Mouse (Mus musculus): ENCODE results near the gene Cracr2b. TPM values are rescaled to one million over a fixed set of nuclear protein-coding genes. Genes with fewer than 3 reads are reported as not detected.

Cracr2b gene
- polyA plus RNA-seq, 1 experiment = 14.9 TPM

DNA sequence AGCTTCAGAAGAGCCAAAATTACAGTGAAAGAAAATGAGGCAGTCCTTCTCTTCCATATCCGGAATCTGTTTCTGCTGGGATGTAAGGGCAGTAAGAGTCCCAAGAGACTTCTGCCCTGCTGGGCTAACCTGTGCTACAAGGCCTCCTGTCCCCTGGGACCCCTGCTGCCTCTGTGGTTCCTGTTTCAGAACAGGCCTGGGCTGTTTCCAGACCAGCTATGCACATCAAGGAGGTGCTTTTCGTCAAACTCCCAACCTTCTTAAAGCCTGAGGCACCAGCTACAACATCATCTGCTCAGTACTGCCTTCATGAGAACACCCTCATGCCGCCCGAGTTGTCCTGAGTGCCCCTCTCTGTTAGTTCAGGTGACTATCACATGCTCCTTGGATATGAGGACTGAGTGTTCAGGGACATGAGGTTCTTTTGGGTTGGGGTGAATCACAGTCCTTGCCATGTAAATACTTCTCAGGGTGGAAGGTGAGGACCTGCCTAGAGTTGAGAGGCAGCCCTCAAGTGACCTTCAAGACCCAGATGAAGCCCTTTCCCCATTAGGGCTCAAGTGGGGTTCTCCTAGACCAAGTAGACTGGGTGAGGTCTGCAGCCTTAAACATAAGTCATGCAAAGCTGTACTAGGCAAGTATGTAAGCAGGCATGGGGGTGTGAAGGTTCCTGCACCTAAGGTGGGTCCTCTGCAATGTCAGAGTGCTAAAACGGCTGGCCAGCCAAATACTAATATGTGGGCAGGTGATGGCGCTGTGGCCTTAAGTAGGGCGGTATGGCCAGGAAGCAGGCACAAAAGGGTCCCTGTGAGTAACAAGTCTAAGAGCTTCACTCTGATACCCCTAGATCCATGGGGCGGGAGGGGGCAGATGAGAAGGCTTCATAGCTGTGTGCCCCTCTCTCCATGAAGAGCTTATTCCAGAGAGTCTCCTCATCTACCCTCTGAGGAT is 42.9 kb upstream of the Cracr2b start:
- H3K36me3 ChIP-seq (ENCODE audit: control insufficient read depth, insufficient read depth, low read length) = no peaks in the 10 kb centered on the region
- no peak for DNase-seq
- 92% methylated on average over 8 of the region's 8 CpGs for WGBS
- H3K4me3 ChIP-seq (ENCODE audit: control insufficient read depth, insufficient read depth, low read length) = no peak overlapping the region
- no peak overlapping the region for H3K27ac ChIP-seq (ENCODE audit: control insufficient read depth, insufficient read depth, low read length)
- H3K4me1 ChIP-seq (replicated peaks; ENCODE audit: control insufficient read depth, insufficient read depth, low read length) = peaks cover 8% of the 10 kb centered on the region
- TF ChIP-seq CTCF (IDR thresholded peaks at IDR 0.05; ENCODE audit: borderline replicate concordance, control insufficient read depth, extremely low read depth, insufficient read depth, low read length, poor library complexity) (no peak), POLR2A (IDR thresholded peaks at IDR 0.05; ENCODE audit: control insufficient read depth, extremely low read depth, insufficient read depth, low read length, poor library complexity) (no peak)
- no peaks in the 10 kb centered on the region for H3K27me3 ChIP-seq (ENCODE audit: control insufficient read depth, insufficient read depth, low read length)

GRCm38 (mm10) chr7:141418970-141419369 is 41.9 kb upstream of the Cracr2b start:
- no peak for TF ChIP-seq POLR2A (IDR thresholded peaks at IDR 0.05; ENCODE audit: control insufficient read depth, extremely low read depth, insufficient read depth, low read length, poor library complexity)
- TF ChIP-seq CTCF (IDR thresholded peaks at IDR 0.05; ENCODE audit: borderline replicate concordance, control insufficient read depth, extremely low read depth, insufficient read depth, low read length, poor library complexity) = no peak
- no peak overlapping the region for H3K27ac ChIP-seq (ENCODE audit: control insufficient read depth, insufficient read depth, low read length)
- H3K27me3 ChIP-seq (ENCODE audit: control insufficient read depth, insufficient read depth, low read length) = no peaks in the 10 kb centered on the region
- peaks cover 4% of the 10 kb centered on the region for H3K4me1 ChIP-seq (replicated peaks; ENCODE audit: control insufficient read depth, insufficient read depth, low read length)
- DNase-seq = no peak
- no peak overlapping the region for H3K4me3 ChIP-seq (ENCODE audit: control insufficient read depth, insufficient read depth, low read length)
- WGBS = 56% methylated on average over 7 of the region's 7 CpGs
- no peaks in the 10 kb centered on the region for H3K36me3 ChIP-seq (ENCODE audit: control insufficient read depth, insufficient read depth, low read length)

- Histone ChIP-seq H3K27me3 (ENCODE audit: control insufficient read depth, insufficient read depth, low read length) (no peaks in the 10 kb centered on the region), H3K4me3 (ENCODE audit: control insufficient read depth, insufficient read depth, low read length) (no peak overlapping the region), H3K27ac (ENCODE audit: control insufficient read depth, insufficient read depth, low read length) (no peak overlapping the region), H3K36me3 (ENCODE audit: control insufficient read depth, insufficient read depth, low read length) (no peaks in the 10 kb centered on the region), H3K4me1 (replicated peaks; ENCODE audit: control insufficient read depth, insufficient read depth, low read length) (no peaks in the 10 kb centered on the region)
- 91% methylated on average over 9 of the region's 9 CpGs for WGBS
- TF ChIP-seq CTCF (IDR thresholded peaks at IDR 0.05; ENCODE audit: borderline replicate concordance, control insufficient read depth, extremely low read depth, insufficient read depth, low read length, poor library complexity) (no peak), POLR2A (IDR thresholded peaks at IDR 0.05; ENCODE audit: control insufficient read depth, extremely low read depth, insufficient read depth, low read length, poor library complexity) (no peak)
- no peak for DNase-seq
Measured at GRCm38 (mm10) chr7:141420030-141420702, 40.7 kb upstream of the Cracr2b start.

DNA sequence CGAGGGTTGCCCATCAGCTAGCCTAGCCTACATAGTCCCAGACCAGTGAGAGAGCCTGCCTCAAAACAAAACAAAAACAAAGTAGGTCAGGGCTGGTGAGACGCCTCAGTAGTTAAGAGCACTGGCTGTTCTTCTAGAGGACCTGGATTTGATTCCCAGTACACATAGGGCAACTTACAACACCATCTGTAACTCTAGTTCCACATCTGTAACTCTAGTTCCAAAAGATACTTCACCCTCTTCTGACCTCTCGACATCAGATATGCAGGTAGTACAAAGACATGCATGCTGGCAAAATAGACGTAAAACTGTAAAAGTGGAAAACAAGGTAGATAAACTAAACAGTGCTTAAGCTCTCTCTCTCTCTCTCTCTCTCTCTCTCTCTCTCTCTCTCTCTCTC is 37.1 kb upstream of the Cracr2b start:
- H3K4me1 ChIP-seq (replicated peaks; ENCODE audit: control insufficient read depth, insufficient read depth, low read length) = peaks cover 15% of the 10 kb centered on the region
- WGBS = 89% methylated on average over 4 of the region's 4 CpGs
- TF ChIP-seq CTCF (IDR thresholded peaks at IDR 0.05; ENCODE audit: borderline replicate concordance, control insufficient read depth, extremely low read depth, insufficient read depth, low read length, poor library complexity) (no peak), POLR2A (IDR thresholded peaks at IDR 0.05; ENCODE audit: control insufficient read depth, extremely low read depth, insufficient read depth, low read length, poor library complexity) (no peak)
- DNase-seq = no peak
- H3K36me3 ChIP-seq (ENCODE audit: control insufficient read depth, insufficient read depth, low read length) = no peaks in the 10 kb centered on the region
- H3K27ac ChIP-seq (ENCODE audit: control insufficient read depth, insufficient read depth, low read length) = no peak overlapping the region
- no peak overlapping the region for H3K4me3 ChIP-seq (ENCODE audit: control insufficient read depth, insufficient read depth, low read length)
- no peaks in the 10 kb centered on the region for H3K27me3 ChIP-seq (ENCODE audit: control insufficient read depth, insufficient read depth, low read length)

- peaks cover 15% of the 10 kb centered on the region for H3K4me1 ChIP-seq (replicated peaks; ENCODE audit: control insufficient read depth, insufficient read depth, low read length)
- no peaks in the 10 kb centered on the region for H3K36me3 ChIP-seq (ENCODE audit: control insufficient read depth, insufficient read depth, low read length)
- 92% methylated on average over 12 of the region's 12 CpGs for WGBS
- H3K4me3 ChIP-seq (ENCODE audit: control insufficient read depth, insufficient read depth, low read length) = no peak overlapping the region
- H3K27ac ChIP-seq (ENCODE audit: control insufficient read depth, insufficient read depth, low read length) = no peak overlapping the region
- H3K27me3 ChIP-seq (ENCODE audit: control insufficient read depth, insufficient read depth, low read length) = no peaks in the 10 kb centered on the region
- TF ChIP-seq CTCF (IDR thresholded peaks at IDR 0.05; ENCODE audit: borderline replicate concordance, control insufficient read depth, extremely low read depth, insufficient read depth, low read length, poor library complexity) = no peak
- no peak for TF ChIP-seq POLR2A (IDR thresholded peaks at IDR 0.05; ENCODE audit: control insufficient read depth, extremely low read depth, insufficient read depth, low read length, poor library complexity)
- DNase-seq = no peak
Measured at GRCm38 (mm10) chr7:141426948-141427730, 33.8 kb upstream of the Cracr2b start.

- DNase-seq = no peak
- WGBS = 88% methylated on average over 5 of the region's 5 CpGs
- no peaks in the 10 kb centered on the region for H3K36me3 ChIP-seq (ENCODE audit: control insufficient read depth, insufficient read depth, low read length)
- no peak overlapping the region for H3K27ac ChIP-seq (ENCODE audit: control insufficient read depth, insufficient read depth, low read length)
- H3K4me3 ChIP-seq (ENCODE audit: control insufficient read depth, insufficient read depth, low read length) = no peak overlapping the region
- H3K27me3 ChIP-seq (ENCODE audit: control insufficient read depth, insufficient read depth, low read length) = no peaks in the 10 kb centered on the region
- peaks cover 15% of the 10 kb centered on the region for H3K4me1 ChIP-seq (replicated peaks; ENCODE audit: control insufficient read depth, insufficient read depth, low read length)
- TF ChIP-seq POLR2A (IDR thresholded peaks at IDR 0.05; ENCODE audit: control insufficient read depth, extremely low read depth, insufficient read depth, low read length, poor library complexity) = no peak
- TF ChIP-seq CTCF (IDR thresholded peaks at IDR 0.05; ENCODE audit: borderline replicate concordance, control insufficient read depth, extremely low read depth, insufficient read depth, low read length, poor library complexity) = no peak
Measured at GRCm38 (mm10) chr7:141428701-141429100, 32.2 kb upstream of the Cracr2b start.
